Mouse (Mus musculus): ENCODE measurements around the gene E130308A19Rik.

The E130308A19Rik gene

DNA sequence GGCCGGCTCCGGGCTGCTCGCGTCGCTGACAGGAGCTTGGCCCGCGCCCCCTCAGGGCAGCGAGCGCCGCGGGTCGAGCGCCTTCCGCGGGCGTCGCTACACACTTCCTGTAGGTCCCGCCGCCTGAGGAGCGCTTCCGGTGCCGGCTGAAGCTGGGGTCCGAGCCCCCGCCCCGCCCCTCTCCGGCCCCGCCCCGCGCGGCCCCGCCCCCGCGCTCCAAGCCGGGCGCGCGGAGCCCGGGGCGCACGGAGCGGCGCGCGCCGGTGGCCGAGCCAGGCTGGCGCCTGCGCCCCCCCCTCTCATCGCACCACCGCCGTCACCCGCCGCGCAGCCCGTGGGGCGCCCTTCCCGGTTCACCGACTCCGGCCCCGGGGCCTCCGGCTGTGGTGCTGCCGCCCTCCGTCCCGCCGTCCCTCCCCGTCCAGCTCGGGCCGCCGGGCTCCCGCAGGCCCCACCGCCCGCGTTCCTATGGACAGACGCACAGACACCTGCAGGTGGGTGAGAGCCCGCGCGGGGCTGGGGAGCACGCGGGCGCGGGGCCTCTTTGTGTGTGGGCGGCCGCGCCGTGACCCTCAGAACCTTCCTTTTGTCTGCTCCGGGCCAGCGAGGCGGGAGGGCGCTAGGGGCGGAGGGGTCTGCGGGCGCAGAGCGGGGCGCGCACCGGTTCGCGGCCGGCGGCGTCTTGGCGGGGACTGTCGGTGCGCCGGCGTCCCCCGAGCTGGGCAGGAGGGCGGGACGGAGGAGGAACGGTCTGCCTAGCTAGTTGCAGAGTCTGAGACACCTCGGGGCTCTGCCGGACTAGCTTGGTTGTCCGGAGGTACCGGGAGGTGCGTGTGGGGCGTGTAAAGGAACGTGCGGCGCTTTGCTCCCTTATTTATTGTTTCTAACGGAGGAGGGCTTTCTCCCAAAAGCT, at the start of gene E130308A19Rik:
Gene E130308A19Rik, plus strand, starts transcription at position 214 of the 913 bp plus-strand sequence.
- peak; percentile 85 for DNase-seq (ENCODE audit: extremely low spot score)

DNA sequence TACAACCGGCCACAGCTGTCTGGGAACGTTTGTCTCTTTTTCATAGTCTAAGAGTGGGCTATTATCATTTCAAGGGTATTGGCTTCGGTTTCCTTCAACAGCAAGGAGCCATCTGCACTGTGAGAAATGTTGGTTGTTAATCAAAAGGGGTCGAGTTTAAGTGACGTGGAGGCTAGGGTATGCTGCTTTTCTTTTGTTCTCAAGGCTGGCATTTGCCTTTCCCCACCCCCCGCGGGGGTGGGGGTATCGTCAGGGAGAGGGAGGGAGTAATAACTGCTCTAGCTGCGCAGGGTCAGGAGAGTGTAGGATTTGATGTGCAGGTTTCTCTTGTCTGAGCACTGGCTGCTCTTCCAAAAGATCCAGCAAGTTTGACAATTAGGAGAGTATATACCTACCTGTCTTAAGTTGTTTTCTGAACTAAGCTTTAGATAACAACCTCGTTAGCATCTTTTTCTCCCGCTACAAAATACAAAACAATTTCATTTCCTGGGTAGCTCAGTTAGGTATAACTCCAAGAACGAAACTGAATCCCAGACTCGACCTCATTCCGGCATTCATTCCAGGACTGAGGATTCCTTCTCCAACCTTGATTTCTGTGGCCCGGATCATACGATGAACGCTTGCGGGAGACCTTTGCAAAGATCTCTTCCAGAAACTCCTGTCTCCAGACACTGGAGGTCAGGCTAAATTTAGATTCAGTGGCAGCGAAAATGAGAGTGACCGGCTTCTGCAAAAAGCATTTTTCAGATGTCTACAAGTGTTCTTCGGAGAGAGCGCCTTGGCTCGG, 45.3 kb upstream of the E130308A19Rik start:
- peak; percentile 71 for DNase-seq (ENCODE audit: extremely low spot score)

DNA sequence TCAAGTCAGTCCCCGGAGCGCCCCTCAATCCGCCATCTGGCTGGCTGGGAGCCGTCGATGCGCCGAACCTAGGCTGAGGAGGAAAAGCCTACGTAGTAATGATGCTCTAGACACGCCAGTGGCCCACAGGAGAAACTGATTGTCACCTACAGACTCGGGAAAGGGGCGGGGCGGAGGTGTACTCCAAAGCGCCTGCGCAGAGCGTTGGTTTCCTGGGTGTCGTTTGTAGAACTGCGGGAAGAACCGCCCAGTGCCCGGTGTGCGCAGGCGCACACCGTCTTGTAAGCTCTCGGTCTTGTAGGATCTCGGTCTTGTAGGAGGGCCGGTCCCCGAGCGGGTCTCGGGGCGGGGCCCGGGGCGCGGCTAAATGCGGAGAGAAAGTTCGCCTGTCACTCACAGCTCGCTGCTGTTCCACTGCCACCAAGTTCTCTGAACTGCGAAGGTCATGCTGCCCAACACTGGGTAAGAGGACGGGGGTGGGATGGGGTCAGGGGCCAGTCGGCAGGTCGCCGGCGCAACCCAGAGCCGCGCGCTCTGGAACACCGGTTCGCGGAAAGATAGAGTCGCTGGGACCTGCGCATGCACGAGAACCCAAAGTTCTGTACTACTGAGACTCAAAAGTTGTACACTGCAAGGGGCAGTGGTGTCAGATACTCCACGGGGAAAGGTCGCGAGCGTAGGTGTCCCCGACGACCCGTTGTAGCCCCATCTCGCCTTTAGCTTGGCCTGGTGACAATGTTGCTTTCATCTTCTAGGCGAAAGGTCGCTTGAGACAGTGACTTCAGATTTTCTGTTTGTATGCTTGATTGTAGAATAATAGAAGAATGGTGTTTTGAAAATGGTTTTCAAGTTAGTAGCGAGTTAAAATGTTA, 44.5 kb upstream of the E130308A19Rik start, which contains the start of gene Hsdl2:
Gene Hsdl2, plus strand, starts transcription at position 250 of the 872 bp plus-strand sequence.
- DNase-seq (ENCODE audit: extremely low spot score), result peak; percentile 94

DNA sequence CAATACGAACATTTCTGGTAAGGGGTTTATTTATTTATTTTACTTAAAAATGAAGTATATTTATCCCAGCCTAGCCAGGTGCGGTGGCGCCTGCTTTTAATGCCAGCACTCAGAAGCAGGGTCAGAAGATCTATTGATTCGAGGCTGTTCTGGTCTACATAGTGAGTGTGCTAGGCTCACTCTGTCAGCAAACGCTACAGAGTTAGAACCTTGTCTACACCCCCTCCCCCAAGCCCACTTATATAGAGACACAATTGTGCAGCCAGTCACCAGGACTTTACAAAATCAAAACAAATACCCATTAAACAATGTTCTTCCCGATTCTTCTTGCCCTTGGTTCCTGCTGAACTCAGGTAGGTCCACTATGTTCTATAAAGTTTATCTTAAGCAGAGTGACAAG, 43.8 kb upstream of the E130308A19Rik start:
- no peak for DNase-seq (ENCODE audit: extremely low spot score)

DNA sequence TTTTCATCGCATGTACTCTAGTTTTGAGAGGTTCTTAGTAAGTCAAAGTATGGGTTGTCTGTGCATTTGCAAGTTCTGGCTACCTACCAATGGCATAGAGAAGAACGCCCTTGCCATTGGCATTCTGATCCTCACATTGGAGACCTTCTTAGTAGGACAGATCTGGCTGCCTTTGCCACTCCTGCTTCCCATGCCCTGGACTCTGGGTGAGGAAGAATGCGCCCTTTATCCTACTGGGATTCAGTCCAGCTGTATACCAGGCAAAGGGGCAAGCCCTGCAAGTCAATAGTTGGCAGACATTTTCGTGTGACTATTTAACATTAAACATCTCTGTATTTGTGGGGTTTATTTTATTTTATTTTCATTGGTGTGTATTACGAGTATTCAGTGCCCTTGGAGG, 40.9 kb upstream of the E130308A19Rik start:
- no peak for DNase-seq (ENCODE audit: extremely low spot score)

DNA sequence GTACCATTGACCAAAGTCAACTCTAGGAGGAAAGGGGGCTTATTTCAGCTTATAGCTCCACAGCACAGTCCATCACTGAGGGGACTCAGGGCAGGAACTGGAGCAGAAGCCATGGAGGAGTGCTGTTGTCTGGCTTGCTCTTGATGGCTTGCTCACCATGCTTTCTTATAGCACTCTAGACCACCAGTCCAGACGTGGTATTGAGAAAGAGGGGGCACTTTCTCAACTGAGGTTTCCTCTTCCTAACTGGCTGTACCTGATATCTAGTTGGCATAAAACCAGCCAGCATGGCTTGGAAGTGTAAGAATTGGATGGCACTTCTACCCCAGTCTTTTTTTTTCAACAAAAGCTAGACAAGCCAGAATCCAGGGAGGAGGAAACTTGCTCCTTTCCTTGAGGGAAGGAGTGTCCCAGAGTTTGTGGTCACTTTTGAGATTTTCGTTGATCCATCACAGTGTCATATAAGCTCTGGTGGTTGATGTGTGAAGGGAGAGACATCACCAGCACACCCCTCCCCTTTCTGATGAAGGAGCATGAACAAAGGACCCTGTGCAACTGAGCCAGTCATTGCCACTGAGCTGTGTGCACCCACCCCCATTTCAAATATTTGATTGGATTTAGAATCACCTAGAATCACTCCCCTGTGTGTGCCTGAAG, 38.7 kb upstream of the E130308A19Rik start:
- DNase-seq (ENCODE audit: extremely low spot score), result no peak

DNA sequence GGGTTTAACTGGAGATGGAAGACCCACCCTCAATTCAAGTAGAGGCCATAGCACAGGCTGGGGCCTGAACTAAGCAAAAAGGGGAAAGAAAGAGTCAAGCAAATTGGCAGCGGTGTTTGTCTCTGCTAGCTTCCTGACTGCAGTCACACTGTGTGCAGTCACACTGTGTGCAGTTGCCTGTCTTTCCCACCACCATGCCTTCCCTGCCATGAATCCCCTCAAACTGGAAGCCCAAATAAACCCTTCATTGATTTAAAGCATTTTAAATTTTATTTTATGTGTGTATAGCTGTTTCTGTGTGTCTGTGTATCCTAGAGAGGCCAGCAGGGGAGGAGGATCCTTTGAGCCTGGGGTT, 38.2 kb upstream of the E130308A19Rik start:
- DNase-seq (ENCODE audit: extremely low spot score), result no peak

DNA sequence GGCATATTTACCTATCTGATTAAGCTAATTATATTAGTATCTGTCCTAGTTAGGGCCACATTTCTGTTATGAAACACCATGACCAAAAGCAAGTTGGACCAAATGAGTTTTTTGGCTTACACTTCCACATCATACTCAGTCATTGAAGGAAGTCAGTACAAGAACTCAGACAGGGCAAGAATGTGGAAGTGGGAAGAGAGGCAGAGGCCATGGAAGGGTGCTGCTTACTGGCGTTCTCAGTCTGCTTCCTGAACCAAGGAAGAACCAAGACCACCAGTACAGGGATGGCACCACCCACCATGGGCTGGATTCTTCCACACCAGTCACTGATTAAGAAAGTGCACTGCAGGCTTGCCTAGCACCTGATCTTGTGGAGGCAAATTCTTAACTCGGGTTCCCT, 31.4 kb upstream of the E130308A19Rik start:
- DNase-seq (ENCODE audit: extremely low spot score), result no peak

DNA sequence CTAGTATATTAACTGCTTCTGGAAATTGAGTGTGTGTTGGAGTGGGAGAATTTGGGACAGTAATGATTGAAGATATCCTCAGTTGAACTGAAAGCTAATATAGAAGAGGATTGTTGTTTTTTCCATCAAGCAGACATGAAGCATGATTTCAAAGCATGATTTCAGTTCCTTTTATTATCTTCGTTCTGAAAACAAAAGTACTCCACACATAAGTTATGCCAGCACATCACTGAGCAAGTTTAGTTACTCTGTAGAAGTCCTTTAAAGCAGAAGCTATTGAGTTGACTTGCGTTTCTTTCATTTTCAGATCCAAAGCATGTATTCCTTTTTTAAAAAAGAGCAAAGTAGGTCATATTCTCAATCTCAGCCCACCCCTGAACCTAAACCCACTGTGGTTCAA, 29.5 kb upstream of the E130308A19Rik start:
- no peak for DNase-seq (ENCODE audit: extremely low spot score)

DNA sequence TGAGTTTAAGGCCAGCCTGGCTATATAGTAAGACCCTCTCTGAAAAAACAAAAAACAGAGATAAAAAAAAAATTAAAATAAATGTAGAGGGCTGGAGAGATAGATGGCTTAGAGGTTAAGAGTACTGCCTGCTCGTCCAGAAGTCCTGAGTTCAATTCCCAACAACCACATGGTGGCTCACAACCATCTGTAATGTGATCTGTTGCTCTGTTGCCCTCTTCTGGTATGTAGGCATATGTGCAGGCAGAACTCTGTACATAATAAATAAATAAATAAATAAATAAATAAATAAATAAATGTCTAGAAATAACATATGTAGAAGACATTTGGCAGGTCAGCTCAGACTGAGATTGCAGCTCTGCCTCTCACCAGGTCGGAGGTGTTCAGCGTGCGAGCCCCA, 23.3 kb upstream of the E130308A19Rik start:
- DNase-seq (ENCODE audit: extremely low spot score), result no peak

DNA sequence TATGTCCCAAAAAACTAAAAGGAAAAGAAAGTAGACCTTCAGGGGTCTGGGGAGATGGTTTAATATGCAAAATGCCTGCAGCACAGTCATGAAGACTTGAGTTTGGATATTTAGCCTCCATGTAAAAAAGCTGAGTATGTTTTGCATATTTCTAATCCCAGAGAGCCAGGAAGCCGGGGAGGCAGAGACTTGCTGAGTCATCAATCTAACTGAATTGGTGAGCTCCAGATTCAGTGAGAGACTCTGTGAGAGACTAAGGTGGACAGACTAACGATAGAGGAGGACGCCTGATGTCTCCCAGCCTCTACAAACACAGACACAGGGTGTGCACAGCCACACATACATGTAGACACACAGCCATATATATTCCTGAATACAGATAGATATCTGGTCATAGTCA, 21.1 kb upstream of the E130308A19Rik start:
- DNase-seq (ENCODE audit: extremely low spot score), result no peak

DNA sequence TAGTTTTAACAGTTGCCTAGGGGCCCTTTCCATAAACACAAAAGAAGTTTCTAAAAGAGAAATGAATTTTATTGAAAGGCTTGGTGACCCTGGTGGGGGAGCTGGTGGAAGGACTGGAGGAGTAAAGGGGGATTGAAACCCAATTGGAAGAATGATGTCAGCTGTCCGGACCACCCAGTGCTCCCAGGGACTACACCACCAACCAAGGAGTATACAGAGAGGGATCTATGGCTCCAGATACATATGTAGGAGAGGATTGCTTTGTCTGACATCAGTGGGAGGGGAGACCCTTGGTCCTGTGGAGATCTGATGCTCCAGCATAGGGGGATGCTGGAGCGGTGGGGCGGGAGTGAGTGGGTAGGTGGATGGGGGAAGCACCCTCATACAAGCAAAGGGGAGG, 20.5 kb upstream of the E130308A19Rik start:
- no peak for DNase-seq (ENCODE audit: extremely low spot score)

DNA sequence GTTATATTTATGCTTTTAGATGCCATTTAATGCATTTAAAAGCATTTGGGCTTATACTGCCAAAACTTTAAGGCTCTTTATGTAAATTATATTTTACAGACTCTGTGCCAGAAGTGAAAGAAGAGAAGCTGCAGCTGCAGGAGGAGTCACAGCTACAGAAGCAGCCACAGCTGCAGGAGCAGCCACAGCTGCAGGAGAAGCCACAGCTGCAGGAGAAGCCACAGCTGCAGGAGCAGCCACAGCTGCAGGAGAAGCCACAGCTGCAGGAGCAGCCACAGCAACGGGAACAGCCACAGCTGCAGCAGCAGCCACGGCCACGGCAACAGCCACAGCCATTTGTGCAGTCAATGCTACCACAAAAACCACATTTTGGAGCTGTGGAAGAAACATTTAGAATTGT, 15.6 kb upstream of the E130308A19Rik start:
- no peak for DNase-seq (ENCODE audit: extremely low spot score)

DNA sequence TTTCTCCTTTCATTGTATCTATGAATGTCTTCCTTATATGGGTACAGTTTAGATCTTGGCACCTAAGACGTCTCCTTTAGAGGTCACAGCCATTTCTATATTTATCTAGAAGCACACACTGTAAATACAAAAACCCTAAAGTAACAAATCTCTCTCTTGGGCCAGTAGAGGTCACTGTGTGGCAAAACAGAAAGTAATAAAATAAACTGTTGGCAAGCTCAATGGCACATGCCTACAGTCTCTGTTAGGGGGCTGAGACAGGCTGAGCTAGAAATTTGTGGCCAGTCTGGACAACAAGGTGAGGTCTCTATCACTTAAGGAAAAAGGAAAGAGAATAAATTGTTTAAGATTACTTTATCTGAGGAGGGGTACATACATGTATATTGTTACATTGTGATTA, 11.0 kb upstream of the E130308A19Rik start:
- DNase-seq (ENCODE audit: extremely low spot score), result no peak

DNA sequence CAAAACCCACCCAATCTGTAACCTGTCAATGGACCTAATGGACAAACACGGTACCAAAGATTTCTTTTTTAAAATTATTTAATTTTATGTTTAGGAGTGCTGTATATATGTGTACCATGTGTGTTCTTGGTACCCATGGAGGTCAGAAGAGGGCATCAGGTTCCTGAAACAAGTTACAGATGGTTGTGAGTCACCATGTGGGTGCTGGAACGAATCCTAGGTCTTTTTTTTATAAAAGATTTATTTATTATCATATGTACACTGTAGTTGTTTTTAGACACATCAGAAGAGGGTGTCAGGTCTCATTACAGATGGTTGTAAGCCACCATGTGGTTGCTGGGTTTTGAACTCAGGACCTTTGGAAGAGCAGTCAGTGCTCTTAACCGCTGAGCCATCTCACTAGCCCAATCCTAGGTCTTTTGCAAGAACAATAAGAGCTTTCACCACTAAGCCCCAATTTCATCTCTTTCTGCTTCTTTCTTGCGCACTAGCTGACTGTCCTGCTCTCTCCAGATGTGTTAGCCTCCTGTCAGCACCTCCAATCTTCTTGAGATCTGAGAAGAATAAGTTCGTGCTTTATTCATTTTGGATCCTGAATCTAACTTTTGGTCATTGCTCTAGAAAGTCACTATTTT, 6.3 kb upstream of the E130308A19Rik start:
- no peak for DNase-seq (ENCODE audit: extremely low spot score)

DNA sequence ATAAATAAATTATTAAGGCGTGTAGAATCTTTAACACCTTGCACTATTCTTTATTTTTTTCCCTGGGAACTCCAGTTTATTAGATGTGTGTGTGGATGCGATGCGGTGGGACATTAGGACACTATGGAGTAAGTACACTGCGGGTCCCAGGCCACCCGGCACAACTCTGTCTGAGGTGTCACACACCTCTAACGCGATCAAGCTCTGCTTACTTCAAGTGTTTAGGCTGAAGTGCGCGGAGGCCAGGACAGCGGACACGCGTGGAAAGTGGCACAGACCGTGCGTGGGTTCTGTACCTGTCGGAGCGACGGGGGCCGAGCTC, 374 bp upstream of the E130308A19Rik start:
- no peak for DNase-seq (ENCODE audit: extremely low spot score)

DNA sequence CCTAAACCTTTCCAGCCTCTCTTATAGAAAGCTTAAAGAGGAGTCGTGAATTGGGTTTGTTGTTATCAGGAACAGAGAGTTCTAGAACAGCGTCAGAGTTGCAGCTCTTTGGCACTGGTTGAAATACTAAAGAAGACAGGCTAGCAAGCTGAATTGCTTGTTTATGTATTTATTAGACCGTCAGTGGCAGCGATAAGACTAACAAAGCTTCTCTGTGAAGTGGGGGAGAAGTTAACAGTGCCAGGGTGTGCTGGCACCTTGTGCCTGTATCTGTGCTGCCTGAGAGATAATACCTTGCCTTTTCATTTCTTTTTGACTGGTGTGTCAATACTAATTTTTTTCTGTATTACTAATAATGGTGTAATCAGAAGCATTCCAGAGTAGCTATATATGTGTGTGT, 2.2 kb downstream of the E130308A19Rik start:
- DNase-seq (ENCODE audit: extremely low spot score), result no peak

DNA sequence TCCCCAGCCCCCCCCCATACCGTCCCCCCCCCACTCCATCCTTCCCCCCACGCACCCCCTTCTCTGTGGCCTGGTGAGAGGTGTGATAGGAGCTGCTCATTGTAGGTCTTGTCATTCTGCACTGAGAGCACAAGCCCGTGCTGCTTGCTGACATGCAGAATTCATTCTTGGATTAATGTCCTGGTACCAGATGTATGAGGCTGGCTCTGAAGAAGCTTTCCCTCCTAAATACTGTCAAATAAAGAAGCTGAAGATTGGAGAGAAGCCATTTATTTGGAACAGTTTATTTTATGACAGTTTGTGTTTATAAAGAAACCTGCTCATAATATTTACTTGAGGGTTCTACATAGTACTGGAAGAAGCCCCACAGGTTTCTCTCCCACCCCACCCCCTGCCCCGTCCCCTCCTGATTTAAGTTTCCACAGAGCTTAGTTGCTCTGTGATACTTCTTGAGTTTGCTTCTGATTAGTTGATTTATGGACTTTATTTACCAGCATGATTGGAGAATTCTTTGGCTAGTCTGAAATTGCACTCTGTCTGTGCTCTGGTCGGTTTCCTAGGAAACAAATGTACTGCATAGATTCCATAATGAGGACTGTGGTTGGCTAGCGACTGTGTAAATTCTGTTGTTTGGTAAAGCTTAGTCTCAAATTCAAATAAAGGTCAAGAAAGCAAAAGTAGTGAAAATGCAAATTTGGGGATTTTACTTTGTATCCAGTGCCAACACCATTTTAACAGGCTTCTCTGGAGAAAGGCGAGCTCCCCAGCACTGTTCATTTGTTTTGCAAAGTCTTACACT, 3.3 kb downstream of the E130308A19Rik start:
- no peak for DNase-seq (ENCODE audit: extremely low spot score)

DNA sequence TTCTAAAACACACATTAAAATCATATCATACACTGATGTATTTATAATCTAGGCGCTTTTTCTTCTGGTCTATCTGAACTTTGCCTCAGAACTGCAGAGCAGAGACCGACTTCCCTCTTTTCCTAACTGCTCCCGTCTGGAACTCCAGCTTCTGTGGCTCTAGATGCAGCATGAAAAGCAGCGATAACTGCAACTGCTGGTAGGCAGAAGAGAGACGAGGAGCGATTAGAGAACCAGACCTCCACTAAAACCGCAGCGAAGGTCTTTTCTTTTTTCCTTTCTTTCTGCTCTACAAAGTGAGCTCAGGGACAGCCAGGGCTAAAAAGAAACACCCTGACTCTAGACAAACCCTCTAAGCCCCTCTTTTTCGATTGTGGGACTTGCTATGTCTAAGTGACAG, 4.1 kb downstream of the E130308A19Rik start:
- no peak for DNase-seq (ENCODE audit: extremely low spot score)

DNA sequence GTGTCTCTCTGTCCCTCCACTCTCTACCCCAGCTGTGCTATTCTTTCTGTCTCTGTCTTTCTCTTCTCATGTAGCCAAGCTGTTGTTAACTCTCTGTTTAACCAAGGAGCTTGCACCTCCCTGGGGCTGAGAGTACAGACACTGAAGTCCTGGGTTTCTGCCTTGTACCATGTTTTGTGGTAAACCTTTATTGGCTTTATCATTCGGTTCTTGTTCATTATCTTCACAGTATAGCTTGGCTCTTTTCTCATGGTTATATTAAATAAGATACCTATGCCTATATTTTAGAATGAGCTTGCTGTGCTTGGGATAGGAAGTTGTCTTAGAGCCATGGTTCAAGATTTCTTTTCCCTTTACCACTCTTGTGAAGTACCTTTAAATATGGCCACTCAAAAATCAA, 8.5 kb downstream of the E130308A19Rik start:
- DNase-seq (ENCODE audit: extremely low spot score), result no peak

All from embryo, embryonic 9.5 days (tissue).